11 mouse cellular contexts compared by ENCODE assay signal in the genomic region with DNA sequence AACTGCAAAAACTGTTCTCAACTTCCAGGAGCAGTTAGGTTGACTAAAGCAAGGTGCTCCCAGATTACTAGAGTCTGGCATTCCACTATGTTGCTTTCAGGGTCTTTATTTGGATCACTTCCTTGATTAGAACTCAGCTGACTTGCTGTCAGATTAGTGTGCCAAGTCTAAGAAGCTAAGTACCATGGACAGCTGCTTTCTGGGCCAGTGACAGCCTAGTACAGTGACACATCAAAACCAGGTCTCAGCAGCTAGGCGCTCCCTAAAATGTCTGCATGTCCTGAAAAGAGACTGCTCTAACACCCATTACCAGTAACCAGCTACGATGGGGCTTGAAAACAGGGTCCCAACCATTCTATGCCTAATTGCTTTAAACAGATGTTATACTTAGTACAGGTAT. TPM values are rescaled to one million over a fixed set of nuclear protein-coding genes. Genes with fewer than 3 reads are reported as not detected.
DNase-seq lines count a peak whose midpoint lies in the region; ATAC-seq and TF ChIP-seq lines count a peak whose summit lies in the region.
"Had no signal": no experiment of that assay in that cellular context is flagged by ENCODE, and none has a peak within 500 bp of the region (broad histone marks: within the 10 kb centered on the region; RNA-seq: fewer than 3 reads in every experiment).

No protein-coding gene starts in this region.

- WGBS in heart, postnatal 0 days: 29% methylated on average over 2 of the region's 2 CpGs
- 46% methylated on average over 2 of the region's 2 CpGs for WGBS in heart, embryonic 12.5 days
- 57% methylated on average over 2 of the region's 2 CpGs for WGBS in midbrain, embryonic 14.5 days
- 64% methylated on average over 2 of the region's 2 CpGs for WGBS in midbrain, embryonic 13.5 days

- H3K27me3 ChIP-seq in heart, postnatal 0 days (ENCODE audit: control insufficient read depth, insufficient read depth, low read length): no peaks in the 10 kb centered on the region
- no peaks in the 10 kb centered on the region for H3K27me3 ChIP-seq in heart, embryonic 12.5 days (replicated peaks)
- H3K27me3 ChIP-seq in midbrain, embryonic 14.5 days (ENCODE audit: control insufficient read depth, insufficient read depth, low read length): no peaks in the 10 kb centered on the region
- H3K27me3 ChIP-seq in midbrain, embryonic 13.5 days: no peaks in the 10 kb centered on the region
- H3K27me3 ChIP-seq: heart, embryonic 15.5 days; limb, embryonic 15.5 days; neural tube, embryonic 13.5 days had no signal

- no peak overlapping the region for H3K4me2 ChIP-seq in heart, postnatal 0 days (ENCODE audit: low read depth, low read length)
- no peak overlapping the region for H3K4me2 ChIP-seq in heart, embryonic 12.5 days
- no peak overlapping the region for H3K4me2 ChIP-seq in midbrain, embryonic 14.5 days (ENCODE audit: low read length)
- no peak overlapping the region for H3K4me2 ChIP-seq in midbrain, embryonic 13.5 days (replicated peaks)
- H3K4me2 ChIP-seq: heart, embryonic 15.5 days; limb, embryonic 15.5 days; neural tube, embryonic 13.5 days had no signal

- no peak for TF ChIP-seq CTCF in heart, postnatal 0 days (IDR thresholded peaks at IDR 0.05; ENCODE audit: low read depth)

- H3K4me1 ChIP-seq in heart, postnatal 0 days (ENCODE audit: control insufficient read depth, insufficient read depth): no peaks in the 10 kb centered on the region
- peaks cover 10% of the 10 kb centered on the region for H3K4me1 ChIP-seq in heart, embryonic 12.5 days (replicated peaks)
- H3K4me1 ChIP-seq in midbrain, embryonic 14.5 days (ENCODE audit: control insufficient read depth, insufficient read depth, low read length): 0 out of 2 replicates have a peak, but pooled peaks cover 5% of the 10 kb centered on the region
- peaks cover 14% of the 10 kb centered on the region for H3K4me1 ChIP-seq in midbrain, embryonic 13.5 days (replicated peaks)
- H3K4me1 ChIP-seq: heart, embryonic 15.5 days; limb, embryonic 15.5 days; neural tube, embryonic 13.5 days had no signal

- H3K9ac ChIP-seq in heart, postnatal 0 days (replicated peaks; ENCODE audit: low read depth, low read length): no peak overlapping the region
- no peak overlapping the region for H3K9ac ChIP-seq in heart, embryonic 12.5 days
- no peak overlapping the region for H3K9ac ChIP-seq in midbrain, embryonic 14.5 days (replicated peaks; ENCODE audit: low read length)
- no peak overlapping the region for H3K9ac ChIP-seq in midbrain, embryonic 13.5 days (replicated peaks)
- H3K9ac ChIP-seq: heart, embryonic 15.5 days; limb, embryonic 15.5 days; neural tube, embryonic 13.5 days had no signal

- peak; percentile 60; the same call in 1 of the 2 replicates for ATAC-seq in heart, postnatal 0 days (ENCODE audit: insufficient read depth, low read depth)
- no peak for ATAC-seq in heart, embryonic 12.5 days (ENCODE audit: insufficient number of reproducible peaks, low FRiP score)
- no peak for ATAC-seq in midbrain, embryonic 14.5 days (ENCODE audit: low FRiP score, low TSS enrichment)
- no peak for ATAC-seq in midbrain, embryonic 13.5 days

- H3K27ac ChIP-seq in heart, postnatal 0 days (ENCODE audit: low read depth): no peak overlapping the region
- H3K27ac ChIP-seq in heart, embryonic 12.5 days (ENCODE audit: poor library complexity, severe bottlenecking): no peak overlapping the region
- H3K27ac ChIP-seq in midbrain, embryonic 14.5 days (replicated peaks; ENCODE audit: low read depth, low read length): no peak overlapping the region
- H3K27ac ChIP-seq in midbrain, embryonic 13.5 days: no peak overlapping the region
- H3K27ac ChIP-seq: heart, embryonic 15.5 days; limb, embryonic 15.5 days; neural tube, embryonic 13.5 days had no signal

- H3K9me3 ChIP-seq in heart, postnatal 0 days (replicated peaks; ENCODE audit: control insufficient read depth, low read length): no peaks in the 10 kb centered on the region
- no peaks in the 10 kb centered on the region for H3K9me3 ChIP-seq in heart, embryonic 12.5 days (replicated peaks)
- no peaks in the 10 kb centered on the region for H3K9me3 ChIP-seq in midbrain, embryonic 14.5 days (ENCODE audit: control insufficient read depth, low read length)
- no peaks in the 10 kb centered on the region for H3K9me3 ChIP-seq in midbrain, embryonic 13.5 days
- H3K9me3 ChIP-seq: heart, embryonic 15.5 days; limb, embryonic 15.5 days; neural tube, embryonic 13.5 days had no signal

- DNase-seq in heart, postnatal 0 days (ENCODE audit: low spot score): peak; percentile 53
- DNase-seq in midbrain, embryonic 14.5 days: peak; percentile 53
- DNase-seq in embryo, embryonic 10.5 days (ENCODE audit: low spot score): peak; percentile 75
- DNase-seq in retina, embryonic 14.5 days (ENCODE audit: low spot score): peak; percentile 73
- no peak for DNase-seq in ovary, postnatal 10 days (ENCODE audit: low spot score)
- no peak for DNase-seq in right cerebral cortex, adult 18-20 months

- no peak overlapping the region for H3K4me3 ChIP-seq in heart, postnatal 0 days (ENCODE audit: low read depth, low read length)
- H3K4me3 ChIP-seq in heart, embryonic 12.5 days: no peak overlapping the region
- no peak overlapping the region for H3K4me3 ChIP-seq in midbrain, embryonic 14.5 days (replicated peaks; ENCODE audit: low read depth, low read length)
- H3K4me3 ChIP-seq in midbrain, embryonic 13.5 days (replicated peaks): no peak overlapping the region
- H3K4me3 ChIP-seq: heart, embryonic 15.5 days; limb, embryonic 15.5 days; neural tube, embryonic 13.5 days had no signal

- no peak for TF ChIP-seq EP300 in heart, postnatal 0 days (IDR thresholded peaks at IDR 0.05; ENCODE audit: low read depth)

- no peaks in the 10 kb centered on the region for H3K36me3 ChIP-seq in heart, postnatal 0 days (replicated peaks; ENCODE audit: control insufficient read depth, insufficient read depth, low read length)
- no peaks in the 10 kb centered on the region for H3K36me3 ChIP-seq in heart, embryonic 12.5 days
- no peaks in the 10 kb centered on the region for H3K36me3 ChIP-seq in midbrain, embryonic 14.5 days (ENCODE audit: control insufficient read depth, insufficient read depth, low read length)
- H3K36me3 ChIP-seq in midbrain, embryonic 13.5 days: no peaks in the 10 kb centered on the region
- H3K36me3 ChIP-seq: heart, embryonic 15.5 days; limb, embryonic 15.5 days; neural tube, embryonic 13.5 days had no signal

RNA-seq across cellular contexts. Expression of a gene that starts 8.7 kb away (rescaled TPM):
- 9.7 and 11.3 TPM in 2 replicates for total RNA-seq in heart, postnatal 0 days (2014; rRNA removed; ENCODE audit: low replicate concordance)
- polyA plus RNA-seq in heart, postnatal 0 days (2015; fragmentation: Nextera tagmentation; extraction: Ambion mirVana): 2.1 and 2.2 TPM in 2 replicates
- polyA plus RNA-seq in heart, embryonic 12.5 days (2016; fragmentation: Nextera tagmentation; extraction: Ambion mirVana): 6.5 and 7.1 TPM in 2 replicates
- 4.0 and 4.6 TPM in 2 replicates for polyA plus RNA-seq in midbrain, embryonic 14.5 days (2014; fragmentation: Nextera tagmentation; extraction: Ambion mirVana)
- 1.9 and 2.3 TPM in 2 replicates for polyA plus RNA-seq in midbrain, embryonic 13.5 days (2015; fragmentation: Nextera tagmentation; extraction: Ambion mirVana)

Comparison
In these comparisons a context has a peak if more than half of its experiments do, and no peak if none do; other contexts are left out.
1. DNase-seq: peak in heart, postnatal 0 days (single experiment), midbrain, embryonic 14.5 days (single experiment), embryo, embryonic 10.5 days (single experiment) and retina, embryonic 14.5 days (single experiment); none in ovary, postnatal 10 days (single experiment) and right cerebral cortex, adult 18-20 months (single experiment).